Mouse (Mus musculus) lung, embryonic 14.5 days (tissue): ENCODE data around the gene Ptprd. TPM values are rescaled to one million over a fixed set of nuclear protein-coding genes. Genes with fewer than 3 reads are reported as not detected.
"Not testable (repeated sequence)": the region's sequence is repeated elsewhere in the genome, so short reads cannot be mapped to it uniquely, and the experiment has no call there.

Experiments used
- ATAC-seq: fragments of 200-750 bp; cut with Nextera tagmentation; 2 replicates; pipeline ENCODE4 v1.8.0; 2017; ENCODE audit warnings: mild to moderate bottlenecking, moderate TSS enrichment, moderate library complexity; ENCODE audit not compliant: insufficient read depth
- DNase-seq: peaks from one replicate; pipeline ENCODE4 v3.0.0-alpha.2; 2015
- H3K27ac ChIP-seq: fragments of 300-500 bp; sonication (generic); 2 replicates; pipeline ENCODE4 v1.5.1; 2014; ENCODE audit warnings: low read depth, mild to moderate bottlenecking, moderate library complexity
- H3K27me3 ChIP-seq: fragments of 300-500 bp; sonication (generic); 2 replicates; pipeline ENCODE4 v1.6.1; 2014; ENCODE audit warnings: low read length, control low read depth; ENCODE audit not compliant: insufficient read depth
- H3K36me3 ChIP-seq: fragments of 300-500 bp; sonication (generic); 2 replicates; pipeline ENCODE4 v1.6.1; 2014; ENCODE audit warnings: control low read depth; ENCODE audit not compliant: insufficient read depth
- H3K4me1 ChIP-seq: fragments of 300-500 bp; sonication (generic); 2 replicates; pipeline ENCODE4 v1.6.1; 2014; ENCODE audit warnings: antibody characterized with exemption, control low read depth; ENCODE audit not compliant: insufficient read depth
- H3K4me2 ChIP-seq: fragments of 300-500 bp; sonication (generic); 2 replicates; pipeline ENCODE4 v1.6.1; 2014; ENCODE audit warnings: mild to moderate bottlenecking
- H3K4me3 ChIP-seq: fragments of 300-500 bp; sonication (generic); 2 replicates; pipeline ENCODE4 v1.5.1; 2014; ENCODE audit warnings: low read depth, low read length
- H3K9ac ChIP-seq: fragments of 300-500 bp; sonication (generic); 2 replicates; pipeline ENCODE4 v1.6.1; 2014
- H3K9me3 ChIP-seq: fragments of 300-500 bp; sonication (generic); 2 replicates; pipeline ENCODE4 v1.6.1; 2016; ENCODE audit warnings: low read depth, low read length, control low read depth
- CTCF ChIP-seq: IDR thresholded peaks from 2 replicates; pipeline ENCODE4 v1.5.1; 2016; ENCODE audit warnings: antibody characterized with exemption, low read depth
- WGBS: fragments of 180-500 bp; shearing (Covaris S2); extraction: QIAGEN DNeasy Blood & Tissue Kit; methylation state at CpG from one replicate; pipeline ENCODE4 v1.1.7; 2014; 5-methylcytosine and 5-hydroxymethylcytosine counted together
- polyA plus RNA-seq: library from polyadenylated mRNA; unstranded; fragments of >200 nt; fragmentation: Nextera tagmentation; extraction: Ambion mirVana; gene quantifications from 2 replicates; pipeline ENCODE4 v1.2.1, GENCODE M21; 2014

Ptprd gene
- polyA plus RNA-seq, 1 experiment from 2014 or later, result 25.3 TPM

- H3K36me3 ChIP-seq, result no peaks in the 10 kb centered on the region
- DNase-seq, result no peak
- no peak for ATAC-seq
- no peak overlapping the region for H3K4me2 ChIP-seq
- no peak overlapping the region for H3K9ac ChIP-seq
- H3K9me3 ChIP-seq, result no peaks in the 10 kb centered on the region
- WGBS, result 77% methylated on average over 4 of the region's 4 CpGs
- no peaks in the 10 kb centered on the region for H3K27me3 ChIP-seq
- H3K4me3 ChIP-seq, result no peak overlapping the region
- no peak overlapping the region for H3K27ac ChIP-seq
- no peak for TF ChIP-seq CTCF
- H3K4me1 ChIP-seq, result no peaks in the 10 kb centered on the region
These were observed 322.3 kb downstream of the Ptprd start for GRCm38 (mm10) chr4:77889489-77889888.

GRCm38 (mm10) chr4:77880213-77880612 is 331.5 kb downstream of the Ptprd start:
- H3K4me3 ChIP-seq, result no peak overlapping the region
- H3K36me3 ChIP-seq, result no peaks in the 10 kb centered on the region
- no peak overlapping the region for H3K27ac ChIP-seq
- H3K4me1 ChIP-seq, result no peaks in the 10 kb centered on the region
- DNase-seq, result no peak
- no peak overlapping the region for H3K4me2 ChIP-seq
- WGBS, result 49% methylated on average over 2 of the region's 2 CpGs
- no peaks in the 10 kb centered on the region for H3K27me3 ChIP-seq
- no peaks in the 10 kb centered on the region for H3K9me3 ChIP-seq
- no peak for TF ChIP-seq CTCF
- ATAC-seq, result no peak
- no peak overlapping the region for H3K9ac ChIP-seq

GRCm38 (mm10) chr4:77861269-77861668 is 350.5 kb downstream of the Ptprd start:
- no peaks in the 10 kb centered on the region for H3K4me1 ChIP-seq
- H3K36me3 ChIP-seq, result no peaks in the 10 kb centered on the region
- no peaks in the 10 kb centered on the region for H3K27me3 ChIP-seq
- H3K4me2 ChIP-seq, result no peak overlapping the region
- H3K27ac ChIP-seq, result no peak overlapping the region
- H3K9me3 ChIP-seq, result no peaks in the 10 kb centered on the region
- no peak for TF ChIP-seq CTCF
- no peak for ATAC-seq
- no peak for DNase-seq
- H3K9ac ChIP-seq, result no peak overlapping the region
- no peak overlapping the region for H3K4me3 ChIP-seq
- WGBS, result 66% methylated on average over 5 of the region's 5 CpGs

GRCm38 (mm10) chr4:77797391-77797790 is 414.4 kb downstream of the Ptprd start:
- H3K27me3 ChIP-seq, H3K36me3 ChIP-seq, DNase-seq, H3K4me1 ChIP-seq, H3K9me3 ChIP-seq, H3K4me3 ChIP-seq, H3K9ac ChIP-seq, ATAC-seq, H3K27ac ChIP-seq, H3K4me2 ChIP-seq: not testable (repeated sequence)
- WGBS, result 88% methylated on average over 1 of the region's 1 CpGs

- no peaks in the 10 kb centered on the region for H3K27me3 ChIP-seq
- DNase-seq, result no peak
- WGBS, result 82% methylated on average over 2 of the region's 2 CpGs
- H3K4me3 ChIP-seq, result no peak overlapping the region
- no peak for TF ChIP-seq CTCF
- no peak overlapping the region for H3K9ac ChIP-seq
- no peak overlapping the region for H3K4me2 ChIP-seq
- ATAC-seq, result no peak
- H3K4me1 ChIP-seq, result no peaks in the 10 kb centered on the region
- no peak overlapping the region for H3K27ac ChIP-seq
- H3K9me3 ChIP-seq, result no peaks in the 10 kb centered on the region
- no peaks in the 10 kb centered on the region for H3K36me3 ChIP-seq
These were observed 434.5 kb downstream of the Ptprd start for GRCm38 (mm10) chr4:77777237-77777636.

- Histone ChIP-seq H3K4me2 (no peak overlapping the region), H3K27me3 (no peaks in the 10 kb centered on the region), H3K4me3 (no peak overlapping the region), H3K27ac (no peak overlapping the region), H3K4me1 (no peaks in the 10 kb centered on the region), H3K36me3 (no peaks in the 10 kb centered on the region), H3K9ac (no peak overlapping the region), H3K9me3 (no peaks in the 10 kb centered on the region)
- WGBS, result 43% methylated on average over 1 of the region's 1 CpGs
- DNase-seq (no peak), ATAC-seq (no peak)
- TF ChIP-seq CTCF, result no peak
These were observed 448.0 kb downstream of the Ptprd start for GRCm38 (mm10) chr4:77763790-77764189.

- Histone ChIP-seq H3K9me3 (no peaks in the 10 kb centered on the region), H3K4me1 (no peaks in the 10 kb centered on the region), H3K27me3 (no peaks in the 10 kb centered on the region), H3K4me2 (no peak overlapping the region), H3K27ac (no peak overlapping the region), H3K36me3 (no peaks in the 10 kb centered on the region), H3K9ac (no peak overlapping the region), H3K4me3 (no peak overlapping the region)
- DNase-seq, result peak; percentile 1
- 83% methylated on average over 2 of the region's 2 CpGs for WGBS
- no peak for ATAC-seq
- no peak for TF ChIP-seq CTCF
These were observed 468.4 kb downstream of the Ptprd start for GRCm38 (mm10) chr4:77743391-77743790.

GRCm38 (mm10) chr4:77721908-77722307 is 489.9 kb downstream of the Ptprd start:
- TF ChIP-seq CTCF, result no peak
- H3K9me3 ChIP-seq, result no peaks in the 10 kb centered on the region
- no peaks in the 10 kb centered on the region for H3K4me1 ChIP-seq
- H3K27ac ChIP-seq, result no peak overlapping the region
- no peak overlapping the region for H3K9ac ChIP-seq
- H3K4me2 ChIP-seq, result no peak overlapping the region
- no peaks in the 10 kb centered on the region for H3K27me3 ChIP-seq
- H3K4me3 ChIP-seq, result no peak overlapping the region
- 67% methylated on average over 6 of the region's 6 CpGs for WGBS
- H3K36me3 ChIP-seq, result no peaks in the 10 kb centered on the region
- DNase-seq (no peak), ATAC-seq (no peak)
